Mouse (Mus musculus): Measurements from ENCODE around the gene Nsd1. TPM values are rescaled to one million over a fixed set of nuclear protein-coding genes. Genes with fewer than 3 reads are reported as not detected.
"Not testable (repeated sequence)": the region's sequence is repeated elsewhere in the genome, so short reads cannot be mapped to it uniquely, and the experiment has no call there.

Nsd1 gene
- polyA plus RNA-seq, 1 experiment from 2014 or later, result 51.4 TPM

- ATAC-seq (ENCODE audit: low FRiP score), result no peak
- H3K9me3 ChIP-seq (replicated peaks), result no peaks in the 10 kb centered on the region
- no peak overlapping the region for H3K9ac ChIP-seq (replicated peaks)
- no peak overlapping the region for H3K4me2 ChIP-seq
- H3K4me1 ChIP-seq, result peaks cover 13% of the 10 kb centered on the region
- 92% methylated on average over 6 of the region's 6 CpGs for WGBS
- no peaks in the 10 kb centered on the region for H3K36me3 ChIP-seq
- H3K27ac ChIP-seq (replicated peaks), result no peak overlapping the region
- no peak overlapping the region for H3K4me3 ChIP-seq (replicated peaks)
- H3K27me3 ChIP-seq (replicated peaks), result no peaks in the 10 kb centered on the region
These were observed 33.3 kb upstream of the Nsd1 start for GRCm38 (mm10) chr13:55176265-55176664.

- ATAC-seq (ENCODE audit: low FRiP score), result no peak
- 63% methylated on average over 4 of the region's 4 CpGs for WGBS
- Histone ChIP-seq H3K27me3 (replicated peaks) (no peaks in the 10 kb centered on the region), H3K4me1 (peaks cover 8% of the 10 kb centered on the region), H3K9ac (replicated peaks) (no peak overlapping the region), H3K27ac (replicated peaks) (no peak overlapping the region), H3K4me2 (no peak overlapping the region), H3K4me3 (replicated peaks) (no peak overlapping the region), H3K9me3 (replicated peaks) (no peaks in the 10 kb centered on the region), H3K36me3 (no peaks in the 10 kb centered on the region)
These were observed 31.6 kb upstream of the Nsd1 start for GRCm38 (mm10) chr13:55177903-55178496.

GRCm38 (mm10) chr13:55178556-55178955, 31.0 kb upstream of the Nsd1 start:
- Histone ChIP-seq H3K4me1 (peaks cover 8% of the 10 kb centered on the region), H3K4me3 (replicated peaks) (no peak overlapping the region), H3K9ac (replicated peaks) (no peak overlapping the region), H3K36me3 (no peaks in the 10 kb centered on the region), H3K27ac (replicated peaks) (no peak overlapping the region), H3K27me3 (replicated peaks) (no peaks in the 10 kb centered on the region), H3K4me2 (no peak overlapping the region), H3K9me3 (replicated peaks) (no peaks in the 10 kb centered on the region)
- WGBS, result 33% methylated on average over 2 of the region's 2 CpGs
- 0 out of 2 replicates have a peak, but pooled peaks have one; percentile 23 for ATAC-seq (ENCODE audit: low FRiP score)

- no peak for ATAC-seq (ENCODE audit: low FRiP score)
- Histone ChIP-seq H3K9me3 (replicated peaks) (no peaks in the 10 kb centered on the region), H3K4me1 (peaks cover 8% of the 10 kb centered on the region), H3K27ac (replicated peaks) (no peak overlapping the region), H3K4me2 (no peak overlapping the region), H3K4me3 (replicated peaks) (no peak overlapping the region), H3K36me3 (no peaks in the 10 kb centered on the region), H3K9ac (replicated peaks) (no peak overlapping the region), H3K27me3 (replicated peaks) (no peaks in the 10 kb centered on the region)
- 85% methylated on average over 3 of the region's 3 CpGs for WGBS
These were observed 30.0 kb upstream of the Nsd1 start for GRCm38 (mm10) chr13:55179591-55179990.

- no peaks in the 10 kb centered on the region for H3K9me3 ChIP-seq (replicated peaks)
- H3K27ac ChIP-seq (replicated peaks), result no peak overlapping the region
- peaks cover 8% of the 10 kb centered on the region for H3K4me1 ChIP-seq
- 73% methylated on average over 2 of the region's 2 CpGs for WGBS
- H3K36me3 ChIP-seq, result no peaks in the 10 kb centered on the region
- peak overlapping the region; percentile 56 for H3K4me2 ChIP-seq
- H3K4me3 ChIP-seq (replicated peaks), result peak overlapping the region; percentile 31; the same call in 1 of the 2 replicates
- H3K27me3 ChIP-seq (replicated peaks), result no peaks in the 10 kb centered on the region
- no peak for ATAC-seq (ENCODE audit: low FRiP score)
- peak overlapping the region; percentile 36; the same call in 1 of the 2 replicates for H3K9ac ChIP-seq (replicated peaks)
These were observed 27.8 kb upstream of the Nsd1 start for GRCm38 (mm10) chr13:55181786-55182172.

GRCm38 (mm10) chr13:55182173-55182894, 27.2 kb upstream of the Nsd1 start:
- H3K9ac ChIP-seq (replicated peaks), result peak overlapping the region; percentile 36; the same call in 1 of the 2 replicates
- H3K9me3 ChIP-seq (replicated peaks), result no peaks in the 10 kb centered on the region
- no peaks in the 10 kb centered on the region for H3K27me3 ChIP-seq (replicated peaks)
- no peaks in the 10 kb centered on the region for H3K36me3 ChIP-seq
- peak overlapping the region; percentile 31 for H3K4me3 ChIP-seq (replicated peaks)
- peak; percentile 76 for ATAC-seq (ENCODE audit: low FRiP score)
- H3K4me2 ChIP-seq, result peak overlapping the region; percentile 56
- H3K27ac ChIP-seq (replicated peaks), result peak overlapping the region; percentile 81
- H3K4me1 ChIP-seq, result peaks cover 8% of the 10 kb centered on the region
- 4% methylated on average over 23 of the region's 23 CpGs for WGBS

GRCm38 (mm10) chr13:55183382-55183781, 26.2 kb upstream of the Nsd1 start:
- H3K4me2 ChIP-seq, result no peak overlapping the region
- peaks cover 8% of the 10 kb centered on the region for H3K4me1 ChIP-seq
- no peak overlapping the region for H3K4me3 ChIP-seq (replicated peaks)
- H3K27me3 ChIP-seq (replicated peaks), result no peaks in the 10 kb centered on the region
- no peak for ATAC-seq (ENCODE audit: low FRiP score)
- H3K27ac ChIP-seq (replicated peaks), result no peak overlapping the region
- no peaks in the 10 kb centered on the region for H3K36me3 ChIP-seq
- WGBS, result 86% methylated on average over 6 of the region's 6 CpGs
- H3K9me3 ChIP-seq (replicated peaks), result no peaks in the 10 kb centered on the region
- H3K9ac ChIP-seq (replicated peaks), result no peak overlapping the region

GRCm38 (mm10) chr13:55187062-55187461, 22.5 kb upstream of the Nsd1 start:
- not testable (repeated sequence) for H3K4me2 ChIP-seq; H3K9ac ChIP-seq (replicated peaks); H3K27ac ChIP-seq (replicated peaks); H3K36me3 ChIP-seq; ATAC-seq (ENCODE audit: low FRiP score); H3K9me3 ChIP-seq (replicated peaks); H3K4me3 ChIP-seq (replicated peaks); H3K27me3 ChIP-seq (replicated peaks)
- WGBS, result 15% methylated on average over 3 of the region's 9 CpGs
- peaks cover 20% of the 10 kb centered on the region for H3K4me1 ChIP-seq

- Histone ChIP-seq H3K4me2 (peak overlapping the region; percentile 80), H3K4me3 (replicated peaks) (peak overlapping the region; percentile 49), H3K27ac (replicated peaks) (peak overlapping the region; percentile 94), H3K4me1 (peaks cover 13% of the 10 kb centered on the region), H3K9me3 (replicated peaks) (no peaks in the 10 kb centered on the region), H3K9ac (replicated peaks) (peak overlapping the region; percentile 69), H3K27me3 (replicated peaks) (no peaks in the 10 kb centered on the region), H3K36me3 (no peaks in the 10 kb centered on the region)
- ATAC-seq (ENCODE audit: low FRiP score), result peak; percentile 34
- WGBS, result 5% methylated on average over 12 of the region's 12 CpGs
These were observed 20.0 kb upstream of the Nsd1 start for GRCm38 (mm10) chr13:55189531-55190107.

GRCm38 (mm10) chr13:55190121-55190868, 19.3 kb upstream of the Nsd1 start:
- peak overlapping the region; percentile 80 for H3K4me2 ChIP-seq
- H3K36me3 ChIP-seq, result no peaks in the 10 kb centered on the region
- H3K9me3 ChIP-seq (replicated peaks), result no peaks in the 10 kb centered on the region
- H3K27me3 ChIP-seq (replicated peaks), result no peaks in the 10 kb centered on the region
- H3K4me1 ChIP-seq, result peaks cover 13% of the 10 kb centered on the region
- peak overlapping the region; percentile 69 for H3K9ac ChIP-seq (replicated peaks)
- peak; percentile 99 for ATAC-seq (ENCODE audit: low FRiP score)
- H3K27ac ChIP-seq (replicated peaks), result peak overlapping the region; percentile 94
- 3% methylated on average over 34 of the region's 34 CpGs for WGBS
- H3K4me3 ChIP-seq (replicated peaks), result peak overlapping the region; percentile 49

GRCm38 (mm10) chr13:55191535-55191934, 18.0 kb upstream of the Nsd1 start:
- H3K4me3 ChIP-seq (replicated peaks), result no peak overlapping the region

More at GRCm38 (mm10) chr13:55191535-55191934, 18.0 kb upstream of the Nsd1 start:
- Histone ChIP-seq H3K9me3 (replicated peaks) (no peaks in the 10 kb centered on the region), H3K27me3 (replicated peaks) (no peaks in the 10 kb centered on the region), H3K4me1 (peaks cover 13% of the 10 kb centered on the region), H3K36me3 (no peaks in the 10 kb centered on the region), H3K4me2 (peak overlapping the region; percentile 80), H3K27ac (replicated peaks) (no peak overlapping the region), H3K9ac (replicated peaks) (no peak overlapping the region)
- 91% methylated on average over 5 of the region's 5 CpGs for WGBS
- no peak for ATAC-seq (ENCODE audit: low FRiP score)
